Mouse (Mus musculus) fibroblast of lung, adult 2 months (primary cell): Measurements from ENCODE around the gene Htr6.

Experiments
- DNase-seq: peaks from one replicate; pipeline ENCODE4 v3.0.0-alpha.2; 2011; ENCODE audit warnings: low read depth

Htr6 gene

DNA sequence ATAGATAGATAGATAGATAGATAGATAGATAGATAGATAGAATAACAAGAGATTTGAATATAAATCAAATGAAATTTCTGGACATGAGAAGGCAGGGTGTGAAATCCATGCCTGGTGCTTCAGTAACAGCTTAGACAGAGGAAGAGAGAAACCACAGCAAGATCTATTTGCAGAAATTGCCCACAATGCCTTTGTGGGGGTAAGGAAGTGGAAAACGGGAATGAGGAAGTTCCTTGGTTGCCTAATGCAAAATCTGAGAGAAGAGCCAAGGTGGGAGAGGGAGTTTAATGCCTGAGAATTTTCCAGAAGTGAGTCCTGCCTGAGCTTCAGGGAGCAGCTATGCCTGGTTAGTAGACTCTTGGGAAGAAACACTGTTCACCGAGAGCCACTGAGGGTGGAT, 31.8 kb downstream of the Htr6 start:
- no peak for DNase-seq

DNA sequence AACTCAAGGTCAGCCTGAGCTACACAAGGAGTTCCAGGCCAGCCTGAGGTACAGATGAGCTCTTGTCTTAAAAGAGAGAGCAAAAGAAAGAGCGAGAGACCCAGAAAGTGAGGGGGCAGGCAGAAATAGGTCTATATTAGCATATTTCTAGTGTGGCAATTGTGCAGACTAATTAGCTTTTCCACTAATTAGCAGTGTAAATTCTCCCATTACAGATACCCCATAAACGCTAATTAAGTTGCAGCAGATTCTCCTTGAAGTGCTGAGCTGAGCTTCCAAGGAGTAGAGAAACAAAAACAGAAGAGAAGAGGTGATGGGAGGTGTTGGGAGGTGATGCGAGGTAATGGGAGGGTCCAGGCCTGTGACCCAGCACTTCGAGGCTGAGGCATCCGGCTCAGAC, 32.8 kb downstream of the Htr6 start:
- no peak for DNase-seq

DNA sequence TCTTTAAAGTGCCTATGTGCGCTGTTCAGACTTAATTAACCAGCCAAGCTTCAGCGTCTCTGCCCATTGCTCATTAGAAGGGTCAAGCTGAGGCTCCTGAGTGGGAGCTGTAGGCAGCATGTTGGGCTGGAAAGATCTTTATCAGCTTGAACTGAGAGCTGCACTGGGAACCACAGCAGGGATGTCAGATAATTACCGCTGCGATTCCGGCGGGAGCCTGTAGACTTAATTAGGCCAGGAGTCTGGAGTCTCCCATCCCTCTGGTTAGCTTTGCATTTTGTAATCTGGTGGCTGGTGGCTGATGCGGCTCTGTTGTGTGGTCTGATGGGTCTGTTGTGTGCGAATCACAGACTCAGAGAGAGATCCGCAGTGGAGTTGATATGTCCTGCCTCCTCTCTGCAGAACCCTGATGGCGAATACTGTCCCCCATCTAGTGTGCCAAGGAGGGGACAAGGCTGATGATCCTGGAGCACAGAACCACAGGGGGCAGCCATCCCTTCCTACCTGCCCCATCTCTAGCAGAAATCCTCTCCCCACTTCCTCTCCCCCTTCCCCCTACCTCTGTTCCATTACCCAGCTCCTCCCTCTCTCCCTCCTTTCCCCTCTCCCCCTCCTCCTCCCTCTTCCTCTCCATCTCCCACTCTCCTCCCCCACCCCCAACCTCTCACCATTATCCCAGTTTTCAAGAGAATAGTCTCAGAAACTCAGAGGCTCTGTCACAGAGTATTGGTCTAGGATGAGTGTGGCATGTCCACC, 35.1 kb downstream of the Htr6 start:
- DNase-seq, result no peak

- no peak for DNase-seq
These were observed 37.4 kb downstream of the Htr6 start for GRCm38 (mm10) chr4:139037795-139038607.

GRCm38 (mm10) chr4:139035799-139036198, 39.6 kb downstream of the Htr6 start:
- no peak for DNase-seq

GRCm38 (mm10) chr4:139034942-139035341, 40.4 kb downstream of the Htr6 start:
- DNase-seq, result no peak

DNA sequence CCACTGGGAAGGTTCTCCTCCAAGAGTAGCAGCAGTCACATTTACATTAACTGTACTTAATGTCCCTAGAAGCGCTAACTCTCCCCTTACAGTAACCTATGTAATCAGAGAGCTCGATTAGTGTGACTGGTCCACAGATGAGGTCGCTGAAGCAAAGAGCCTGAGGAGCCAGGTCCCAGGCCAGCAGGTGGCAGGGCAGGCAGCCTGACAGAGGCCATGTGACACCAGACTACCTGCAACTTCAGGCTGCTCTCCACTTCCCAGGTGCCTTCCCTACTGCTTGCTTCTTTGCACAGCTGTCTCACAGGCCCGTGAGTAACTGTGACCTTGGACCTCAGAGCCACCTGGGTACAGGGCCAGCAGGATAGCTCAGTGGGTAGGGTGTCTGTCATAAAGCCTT, 40.8 kb downstream of the Htr6 start:
- DNase-seq, result no peak

- DNase-seq, result no peak
These were observed 41.4 kb downstream of the Htr6 start for GRCm38 (mm10) chr4:139034010-139034367.

DNA sequence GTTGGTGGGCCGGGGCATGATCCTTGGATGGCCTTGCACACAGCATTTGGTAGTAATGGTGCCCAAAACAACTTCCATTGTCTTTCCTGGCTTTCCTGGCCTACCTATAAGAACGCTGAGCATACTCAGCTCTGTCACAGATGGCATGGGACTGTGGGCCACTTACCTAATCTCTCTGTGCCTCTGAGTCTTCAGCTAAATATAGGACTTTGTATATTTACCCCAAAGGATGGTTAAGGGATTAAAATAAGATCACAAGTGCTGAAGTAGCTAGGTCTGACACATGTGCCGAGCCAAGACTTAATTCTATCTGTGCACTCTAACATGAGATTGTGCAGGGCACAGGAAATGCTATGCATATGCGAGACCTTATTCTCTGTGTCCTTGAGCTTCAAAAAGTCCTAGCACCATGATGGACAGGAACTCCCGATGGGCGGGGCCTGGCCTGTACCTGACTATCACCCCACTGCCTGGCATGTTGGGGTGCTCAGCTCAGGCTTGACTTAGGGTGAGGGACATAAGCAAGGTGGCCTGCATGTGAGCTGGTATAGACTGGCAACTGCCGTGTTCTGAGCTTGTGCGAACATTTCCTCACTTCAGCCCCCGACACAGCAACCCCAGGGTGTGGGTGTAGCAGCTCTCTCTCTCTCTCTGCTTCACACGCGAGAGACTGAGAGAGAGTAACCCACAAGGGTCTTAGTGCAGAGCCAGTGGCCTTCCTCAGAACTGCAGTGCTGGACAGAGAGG, 41.9 kb downstream of the Htr6 start:
- no peak for DNase-seq

- no peak for DNase-seq
These were observed 42.8 kb downstream of the Htr6 start for GRCm38 (mm10) chr4:139032521-139032920.

DNA sequence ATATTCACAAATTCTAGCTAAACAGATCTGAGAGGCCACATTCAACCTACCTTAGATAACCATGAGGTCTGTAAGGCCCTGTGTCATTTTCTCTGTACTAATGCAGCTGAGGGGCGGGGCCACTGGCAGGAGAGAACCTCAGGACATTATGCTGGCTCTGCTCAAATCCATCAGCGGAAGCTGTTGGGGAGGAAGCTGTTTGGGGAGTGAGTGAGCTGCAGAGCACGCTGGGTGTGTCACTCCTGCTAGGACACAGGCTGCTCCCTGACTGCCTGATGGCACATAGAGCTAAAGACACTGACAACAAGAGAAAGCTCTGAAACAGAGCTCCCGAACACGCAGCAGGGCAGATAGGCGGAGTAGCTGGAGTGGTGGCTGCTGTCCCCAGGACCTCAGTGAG, 44.7 kb downstream of the Htr6 start:
- DNase-seq, result no peak

GRCm38 (mm10) chr4:139024379-139024778, 51.0 kb downstream of the Htr6 start:
- DNase-seq, result no peak

- DNase-seq, result no peak
These were observed 55.0 kb downstream of the Htr6 start for GRCm38 (mm10) chr4:139020385-139020784.

DNA sequence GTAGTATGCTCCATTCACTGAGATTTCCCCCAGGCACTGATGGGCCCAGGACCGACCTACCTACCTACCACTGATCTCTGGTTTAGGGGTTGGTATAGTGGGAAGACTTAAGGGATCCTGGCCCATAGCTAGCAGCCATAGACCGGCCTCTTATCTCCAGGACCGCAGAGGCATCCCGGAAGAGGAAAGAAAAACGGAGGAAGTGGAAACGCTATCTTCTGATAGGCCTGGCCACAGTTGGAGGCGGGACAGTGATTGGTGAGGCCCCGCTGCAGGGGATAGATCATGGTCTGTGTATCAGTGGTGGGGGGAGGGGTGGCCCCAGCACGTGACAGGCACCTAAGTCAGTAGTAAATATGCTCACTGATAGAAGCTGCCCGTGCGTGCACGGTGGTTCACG, 56.0 kb downstream of the Htr6 start:
- DNase-seq, result no peak

- DNase-seq, result no peak
These were observed 56.4 kb downstream of the Htr6 start for GRCm38 (mm10) chr4:139018976-139019375.

DNA sequence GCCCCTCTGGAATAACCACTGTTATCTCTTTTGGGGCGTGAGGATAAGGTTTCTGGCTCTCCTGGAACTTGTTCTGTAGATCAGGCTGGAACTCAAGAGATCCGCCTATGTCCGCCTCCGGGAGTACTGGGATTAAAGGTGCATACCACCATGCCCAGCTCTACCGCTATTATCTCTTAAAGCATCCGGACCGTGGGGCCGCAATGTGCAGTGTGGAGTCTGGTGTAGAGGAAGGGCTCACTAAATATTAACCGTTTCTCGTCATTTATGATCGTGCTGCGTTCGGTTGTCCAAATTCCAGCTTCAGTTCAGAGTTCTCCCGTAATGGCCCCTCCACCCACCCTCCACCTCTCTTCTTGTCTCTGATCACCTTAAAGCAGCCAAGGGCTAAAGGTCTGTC, 57.0 kb downstream of the Htr6 start:
- no peak for DNase-seq

- DNase-seq, result no peak
These were observed 60.6 kb downstream of the Htr6 start for GRCm38 (mm10) chr4:139014793-139015192.

DNA sequence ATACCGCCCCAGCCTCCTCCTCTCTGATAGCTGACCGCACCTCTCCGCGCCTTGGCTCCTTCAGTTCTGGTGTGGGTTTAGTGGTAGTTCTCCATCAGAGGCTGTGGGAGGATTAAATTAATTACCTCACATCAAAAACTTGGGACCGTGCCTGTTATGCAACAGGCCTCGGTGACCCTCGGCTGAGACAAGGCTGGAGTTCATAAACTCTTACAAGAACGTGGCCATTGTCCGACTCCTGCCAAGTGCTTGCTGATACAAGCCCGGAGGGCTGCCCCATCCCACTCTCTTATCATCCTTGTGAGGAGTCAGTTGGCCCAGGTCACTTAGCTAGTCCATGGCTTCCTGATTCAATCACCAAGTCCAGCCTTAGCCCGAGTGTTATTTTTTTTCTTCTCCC, 62.1 kb downstream of the Htr6 start:
- DNase-seq, result no peak

DNA sequence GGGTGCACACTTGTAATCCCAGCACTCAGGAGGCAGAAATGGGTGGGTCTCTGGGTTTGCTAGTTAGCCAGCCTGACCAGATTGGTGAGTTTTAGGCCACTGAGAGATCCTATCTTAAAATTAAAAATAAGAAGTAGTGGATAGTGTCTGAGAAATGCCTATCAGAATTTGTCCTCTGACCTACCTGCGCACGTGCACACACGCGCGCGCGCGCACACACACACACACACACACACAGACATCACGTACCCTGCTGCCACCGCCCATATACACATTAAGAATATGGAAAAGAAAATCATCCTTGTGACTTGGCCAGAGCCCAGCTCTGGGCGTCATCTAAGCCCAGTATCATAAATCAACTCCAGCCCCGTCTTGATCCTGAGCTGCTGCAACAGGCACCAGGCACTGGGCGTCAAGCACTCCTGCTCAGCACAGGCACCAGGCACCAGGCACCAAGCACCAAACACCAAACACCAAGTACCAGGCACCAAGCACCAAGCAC, 64.1 kb downstream of the Htr6 start:
- no peak for DNase-seq
